Mouse (Mus musculus) spleen, adult 2 months (tissue): Measurements from ENCODE around the gene Babam2.

ENCODE experiments used
- CTCF ChIP-seq: fragments of 200-500 bp; IDR thresholded peaks from 2 replicates; pipeline ENCODE4 v1.5.1; 2011; ENCODE audit warnings: mild to moderate bottlenecking, inconsistent platforms; ENCODE audit not compliant: insufficient read depth, insufficient read length, insufficient replicate concordance; ENCODE audit errors: extremely low read depth
- POLR2A ChIP-seq: fragments of 200-500 bp; IDR thresholded peaks from 2 replicates; pipeline ENCODE4 v1.6.1; 2011; ENCODE audit warnings: low read depth, low read length, inconsistent platforms

- TF ChIP-seq POLR2A (no peak), CTCF (no peak)
These were observed 95.4 kb downstream of the Babam2 start for GRCm38 (mm10) chr5:31792863-31793262.
